Mouse (Mus musculus) kidney, postnatal 36 days (tissue): ENCODE measurements at regions not wholly inside any gene's neighbourhood (a gene's known extent, or its start where the extent isn't known, plus 50 kb on each side); places are given as distances from the start of the nearest gene placed in this dataset.
A peak's percentile ranks its signal among the peaks of the same experiment; 100 is the strongest.

Experiments used
- DNase-seq, 2 experiments: peaks; one replicate each; pipeline ENCODE4 v3.0.0; 2021 to 2022; ENCODE audit warnings: mixed read lengths in 2 of 2

DNA sequence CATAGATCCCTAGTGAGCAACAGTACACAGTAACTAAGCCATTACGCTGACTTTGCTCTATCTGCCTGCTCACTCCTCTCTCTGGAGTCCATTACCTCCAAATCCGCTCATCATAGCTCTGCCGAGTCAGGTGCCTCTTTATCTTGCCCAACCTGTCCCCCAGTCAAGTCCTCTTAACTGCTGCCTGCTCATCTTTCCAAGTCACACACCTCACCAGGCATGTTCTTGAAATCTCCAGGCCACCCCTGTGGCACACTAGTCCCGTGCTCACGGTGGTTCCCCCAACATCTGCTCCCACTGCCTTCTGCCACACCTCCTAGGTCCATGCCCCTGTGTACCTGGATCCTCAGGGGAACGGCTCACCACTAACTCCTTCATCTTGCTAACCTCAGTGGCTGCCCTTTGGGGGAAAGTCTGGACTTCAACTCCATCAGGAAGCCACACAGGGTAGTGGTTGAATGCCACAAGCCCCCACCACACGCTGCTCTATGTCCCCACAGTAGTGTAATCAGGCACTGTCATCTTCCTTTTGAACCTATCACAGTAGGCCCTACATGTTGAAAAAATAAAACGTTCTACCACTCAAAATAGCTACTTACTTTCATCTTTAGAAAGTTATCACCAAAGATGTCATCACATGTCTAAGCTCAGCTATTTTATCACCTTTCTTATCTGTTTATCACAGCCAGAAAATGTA is 126.3 kb upstream of the Klf14 start:
- no peak for DNase-seq

DNA sequence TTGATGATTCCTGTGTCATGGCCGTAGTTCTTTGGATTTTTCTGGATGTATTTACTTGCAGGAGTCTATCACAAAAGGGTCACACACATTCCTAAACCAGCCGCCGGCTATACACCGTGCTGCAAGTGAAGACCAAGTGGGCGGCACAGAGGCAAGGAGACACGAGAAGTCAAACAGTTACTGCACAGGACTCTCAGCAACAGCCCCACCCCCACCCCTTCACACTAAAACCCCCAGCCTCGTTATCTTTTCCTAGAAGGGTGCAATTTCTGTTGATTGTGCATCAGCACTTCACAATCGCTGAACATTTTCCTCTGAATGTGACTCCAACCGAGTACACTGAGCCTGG is 126.9 kb upstream of the Klf14 start:
- no peak for DNase-seq

DNA sequence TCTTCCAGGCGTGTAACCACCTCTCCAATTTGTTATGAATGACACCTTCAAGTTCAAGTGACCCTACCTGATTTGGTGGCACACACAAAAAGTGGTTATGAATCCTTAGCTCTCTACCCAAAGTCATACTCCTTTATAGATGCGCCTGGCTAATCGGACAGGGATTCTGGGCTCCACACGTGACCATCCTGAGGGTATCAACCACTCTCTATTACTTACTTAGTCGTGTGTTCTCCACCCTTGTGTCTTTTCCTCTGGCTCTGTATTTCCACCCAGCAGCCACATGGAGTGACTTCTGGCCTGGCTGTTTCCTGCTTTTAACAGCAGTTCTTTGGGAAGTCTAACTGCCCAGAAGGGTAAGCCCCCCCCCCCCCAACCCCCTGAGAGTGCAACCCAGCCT is 127.4 kb upstream of the Klf14 start:
- DNase-seq: no peak

DNA sequence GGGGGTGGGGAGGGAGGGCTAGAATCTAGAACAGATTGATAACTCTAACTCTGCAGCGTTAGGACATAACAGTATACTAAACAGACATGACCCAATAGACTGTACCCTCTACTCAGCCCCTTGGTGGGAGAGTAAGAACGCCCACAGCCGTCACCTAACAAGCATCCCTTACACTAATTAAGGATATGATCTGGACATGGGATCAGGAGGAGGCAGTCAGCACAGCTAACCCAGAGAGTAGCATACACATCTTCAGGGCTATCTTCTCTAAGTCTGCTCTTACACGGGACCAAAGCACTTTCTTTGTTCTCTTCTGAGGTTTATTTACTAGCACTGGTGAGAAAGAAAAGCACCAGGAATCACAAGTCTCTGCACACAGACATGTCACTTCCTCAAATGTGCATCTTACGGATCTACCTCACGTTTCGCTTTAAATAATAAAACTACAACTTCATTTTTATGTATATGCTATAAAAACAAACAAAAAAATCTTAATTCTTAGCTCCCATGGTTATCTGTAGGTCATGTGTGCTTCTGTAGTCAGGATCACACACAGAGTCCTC is 128.0 kb upstream of the Klf14 start:
- no peak for DNase-seq

DNA sequence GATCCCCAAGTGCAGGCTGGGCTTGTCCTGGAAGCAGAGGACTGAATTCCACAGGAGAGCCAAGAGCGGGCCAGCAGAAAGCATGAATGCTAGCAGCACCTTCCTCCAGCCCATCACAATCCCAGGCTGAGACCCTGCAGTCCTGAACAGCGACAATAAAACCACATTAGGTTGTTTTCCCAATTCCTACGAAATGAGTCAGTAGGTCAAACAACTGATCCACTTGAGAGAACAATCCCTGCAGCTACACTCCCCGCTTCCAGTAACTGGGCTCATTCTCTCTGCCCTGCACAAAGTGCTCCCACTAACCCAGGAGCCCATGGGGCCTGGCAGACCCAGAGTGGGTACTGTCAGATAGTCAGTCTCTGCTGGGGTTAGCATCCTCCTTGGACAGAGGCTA is 128.6 kb upstream of the Klf14 start:
- DNase-seq: no peak

DNA sequence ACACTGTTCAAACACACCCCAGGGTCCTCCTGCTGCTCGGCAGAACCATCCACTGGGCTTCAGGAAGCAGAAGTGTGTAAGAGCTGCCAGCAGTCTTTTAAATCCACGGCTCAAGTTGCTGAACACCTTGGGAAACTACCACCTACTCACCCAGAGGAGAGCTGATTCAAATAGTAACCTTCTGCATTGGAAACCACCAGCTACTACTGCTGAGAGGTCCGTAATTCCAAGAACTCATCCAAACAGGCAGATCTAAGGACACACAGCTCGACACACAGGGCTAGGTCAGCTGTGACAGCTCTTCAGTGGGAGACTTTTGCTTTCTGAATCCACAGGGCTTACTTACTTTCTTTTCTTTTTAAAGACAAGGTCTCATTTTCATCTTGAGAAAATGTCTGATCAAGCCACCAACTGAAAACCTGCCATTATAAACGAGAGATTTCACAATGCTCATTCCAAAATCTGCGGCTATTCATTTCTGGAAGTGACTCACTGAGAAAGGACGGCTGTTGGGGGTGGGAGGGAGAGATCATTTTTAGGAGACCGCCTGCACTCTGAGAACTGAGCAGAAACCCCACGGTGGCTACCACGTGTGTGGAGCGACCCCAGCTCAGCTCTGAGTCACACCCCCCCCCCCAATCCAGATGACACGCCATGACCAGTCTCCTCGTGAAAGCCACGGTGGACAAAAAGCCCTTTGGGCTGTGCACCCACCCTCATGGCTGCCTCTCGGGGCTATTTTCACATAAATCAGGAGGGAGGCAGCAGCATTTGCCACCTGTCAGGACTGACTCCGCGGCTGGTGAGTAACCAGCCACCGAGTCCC is 129.5 kb upstream of the Klf14 start:
- no peak for DNase-seq

DNA sequence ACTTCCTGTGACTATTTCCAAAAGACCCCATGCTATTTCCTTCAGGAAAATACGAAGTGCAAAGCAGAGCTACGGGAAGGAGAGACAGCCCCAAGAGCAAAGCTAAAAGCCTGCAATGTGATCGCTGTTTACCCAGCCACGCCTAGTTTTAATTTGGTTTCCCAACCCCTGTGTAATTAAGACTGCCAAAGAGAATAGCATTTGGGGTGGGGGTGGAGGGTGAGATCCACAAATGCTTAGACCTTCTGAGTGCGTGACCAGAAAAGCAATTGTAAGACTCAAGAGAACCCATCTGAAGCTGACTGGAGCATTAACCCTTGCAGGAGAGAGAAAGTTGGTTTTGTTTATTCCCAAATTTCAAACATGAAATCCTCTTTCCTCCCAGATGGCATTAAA is 130.1 kb upstream of the Klf14 start:
- DNase-seq: no peak

DNA sequence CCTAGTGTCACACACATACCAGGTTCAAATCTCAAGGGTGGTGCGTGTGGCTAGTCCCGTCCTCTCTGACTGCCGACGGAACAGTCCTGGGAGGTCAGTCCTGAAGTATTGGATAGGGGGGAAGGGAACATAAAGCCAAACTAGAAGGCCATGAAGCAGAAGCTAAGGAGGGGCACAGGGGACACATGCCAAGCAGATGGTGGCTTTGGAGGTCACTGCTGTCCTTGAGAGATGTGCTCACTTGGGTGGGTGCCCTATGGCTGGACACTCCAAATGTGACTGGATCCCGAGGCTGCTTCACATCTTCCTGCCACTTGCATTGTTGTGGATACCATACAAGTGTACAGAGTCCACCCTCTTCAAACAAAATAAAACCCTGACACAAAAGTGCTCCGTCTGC is 131.4 kb upstream of the Klf14 start:
- DNase-seq: no peak

DNA sequence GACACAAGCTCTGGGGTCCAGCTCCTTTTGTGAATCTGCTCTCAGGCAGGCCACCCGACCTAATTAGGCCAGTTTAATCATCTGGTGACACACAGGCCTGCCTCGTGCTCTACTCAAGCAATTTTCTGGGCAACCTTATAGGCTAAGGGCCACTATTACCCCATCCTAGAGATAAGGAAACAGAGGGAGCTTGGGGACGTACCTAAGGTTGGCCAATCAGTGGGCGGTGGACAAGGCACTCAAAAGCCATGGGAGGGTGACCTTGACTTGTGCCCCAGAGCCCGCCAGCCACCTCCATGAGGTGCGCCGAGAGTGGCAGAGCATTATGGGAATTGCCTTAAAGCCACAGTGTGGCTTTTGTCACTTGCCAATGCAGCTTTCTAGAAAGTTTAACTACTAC is 131.9 kb upstream of the Klf14 start:
- DNase-seq: no peak

DNA sequence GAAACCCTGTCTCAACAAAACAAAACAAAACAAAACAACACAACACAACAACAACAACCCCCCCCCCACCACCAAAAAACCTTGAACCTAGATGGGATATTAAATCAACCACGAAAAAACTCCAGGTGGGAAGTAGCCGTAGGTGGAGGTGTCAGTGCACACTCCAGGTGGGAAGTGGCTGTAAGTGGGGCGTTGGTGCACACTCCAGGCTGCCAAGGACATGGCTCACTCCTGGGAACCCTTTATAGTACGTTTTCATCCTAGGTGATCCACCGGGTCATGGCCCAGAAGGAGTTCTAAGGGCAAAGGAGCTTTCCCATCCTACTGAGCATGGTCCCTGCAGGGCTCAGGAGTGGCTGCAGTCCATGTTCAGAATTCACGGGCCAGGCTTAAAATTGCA is 133.4 kb upstream of the Klf14 start:
- DNase-seq: no peak

DNA sequence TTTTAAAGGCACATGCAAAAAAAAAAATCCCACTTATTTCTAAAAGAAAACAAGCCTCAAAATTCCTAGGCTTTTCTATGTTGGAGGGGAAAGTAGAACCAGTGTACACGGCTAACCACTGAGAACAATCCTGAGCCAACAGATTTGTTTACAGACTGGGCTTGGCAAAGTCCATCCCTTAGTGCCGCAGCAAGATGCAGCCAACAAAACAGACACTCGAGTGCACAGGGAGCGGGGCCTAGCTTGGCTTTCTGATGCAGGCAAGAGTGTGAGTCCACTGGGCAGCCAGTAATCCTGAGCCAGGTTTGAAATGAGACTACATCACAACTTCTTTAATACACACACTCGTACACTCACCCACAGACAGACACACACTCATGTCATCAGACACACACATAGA is 133.9 kb upstream of the Klf14 start:
- DNase-seq: no peak

DNA sequence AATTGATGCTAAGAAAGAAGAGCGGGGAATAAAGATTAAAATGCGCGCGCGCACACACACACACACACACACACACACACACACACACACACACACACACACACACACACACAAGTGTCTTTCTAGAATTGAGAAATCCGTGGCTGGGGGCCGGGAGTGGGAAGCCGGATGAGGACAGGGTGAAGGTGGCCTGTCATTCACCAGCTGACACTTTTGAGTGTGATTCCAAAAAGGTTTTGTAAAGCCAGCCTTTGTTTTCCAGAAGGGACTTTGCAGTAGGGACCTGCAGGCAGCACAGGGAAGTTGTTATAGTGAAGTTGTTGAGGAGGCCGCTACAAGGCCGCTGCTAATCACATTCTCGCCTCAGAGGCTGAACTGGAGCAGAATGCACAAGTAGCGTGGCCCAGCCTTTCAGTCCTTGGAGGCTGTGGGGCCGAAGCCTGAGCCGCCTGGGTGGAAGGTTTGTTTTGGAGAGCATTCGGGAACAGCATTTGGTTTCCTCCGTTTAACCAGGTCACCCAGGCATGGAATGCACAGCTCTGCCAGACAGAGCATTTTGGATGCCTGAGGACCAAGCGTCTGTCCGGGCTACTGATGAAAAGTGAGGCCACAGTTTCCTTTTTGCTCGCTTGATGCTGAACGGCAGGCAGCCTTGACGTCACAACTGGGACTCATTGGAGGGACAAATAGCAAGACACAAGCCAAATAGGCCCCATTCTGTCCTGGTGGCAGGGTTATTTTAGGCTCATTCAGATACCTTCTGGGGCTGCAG is 137.3 kb upstream of the Klf14 start:
- peak in 1 of 2 experiments; percentile 40 for DNase-seq

DNA sequence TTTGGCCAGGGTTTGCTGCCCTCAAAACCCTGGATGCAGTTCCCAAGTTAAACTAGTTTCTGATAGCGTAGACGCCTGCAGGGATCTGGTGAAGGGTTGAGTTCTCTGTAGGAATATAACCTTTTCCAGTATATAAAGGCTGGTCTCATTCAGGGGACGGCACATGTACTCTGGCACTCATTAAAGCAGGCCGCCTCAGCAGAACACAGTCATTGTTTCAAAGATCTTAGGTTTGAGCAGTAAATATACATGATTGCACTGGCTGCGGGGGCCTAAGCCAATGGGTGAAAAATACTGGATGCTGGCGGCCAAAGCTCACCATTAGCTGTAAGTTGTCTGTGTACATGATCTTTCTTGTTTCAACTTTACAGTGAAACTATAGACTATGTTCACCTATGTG is 137.9 kb upstream of the Klf14 start:
- no peak for DNase-seq

DNA sequence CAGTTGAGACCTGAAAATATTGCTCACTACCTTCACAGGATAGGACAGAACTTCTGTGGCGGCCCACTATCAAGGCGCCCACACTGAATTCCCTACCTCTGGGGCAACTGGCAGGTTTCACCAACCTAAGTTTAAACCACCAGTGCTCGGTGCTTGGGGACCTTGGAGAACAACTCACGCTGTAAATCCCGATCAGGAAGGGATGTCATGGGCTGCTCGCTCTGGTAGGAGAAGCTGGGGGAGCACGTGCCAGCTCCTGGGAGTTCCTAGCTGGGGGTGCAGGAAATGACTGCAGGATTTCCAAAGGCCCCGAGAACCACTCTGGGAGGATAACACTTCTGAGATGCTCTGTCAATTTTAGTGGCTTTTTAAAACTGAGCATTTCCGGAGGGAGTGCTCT is 138.4 kb upstream of the Klf14 start:
- peak in 1 of 2 experiments; percentile 33 for DNase-seq

DNA sequence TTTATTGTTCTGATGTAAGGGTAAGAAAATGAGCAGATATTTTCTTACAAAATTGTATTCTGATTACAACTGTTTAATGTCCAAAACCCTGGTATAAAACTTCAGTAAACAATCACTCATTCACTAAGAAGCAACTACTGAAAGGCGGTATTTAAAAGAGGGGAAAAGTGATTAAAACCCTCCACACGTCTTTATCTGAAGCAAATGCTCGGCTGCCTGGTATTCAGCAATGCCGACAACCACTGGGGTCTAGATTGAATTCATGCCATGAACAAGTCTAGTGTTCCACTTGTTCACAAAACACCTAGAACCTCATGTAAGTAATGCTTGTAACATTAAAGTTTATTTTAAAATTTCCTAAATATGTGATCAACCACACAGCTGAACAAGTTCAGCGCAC is 139.2 kb upstream of the Klf14 start:
- no peak for DNase-seq

DNA sequence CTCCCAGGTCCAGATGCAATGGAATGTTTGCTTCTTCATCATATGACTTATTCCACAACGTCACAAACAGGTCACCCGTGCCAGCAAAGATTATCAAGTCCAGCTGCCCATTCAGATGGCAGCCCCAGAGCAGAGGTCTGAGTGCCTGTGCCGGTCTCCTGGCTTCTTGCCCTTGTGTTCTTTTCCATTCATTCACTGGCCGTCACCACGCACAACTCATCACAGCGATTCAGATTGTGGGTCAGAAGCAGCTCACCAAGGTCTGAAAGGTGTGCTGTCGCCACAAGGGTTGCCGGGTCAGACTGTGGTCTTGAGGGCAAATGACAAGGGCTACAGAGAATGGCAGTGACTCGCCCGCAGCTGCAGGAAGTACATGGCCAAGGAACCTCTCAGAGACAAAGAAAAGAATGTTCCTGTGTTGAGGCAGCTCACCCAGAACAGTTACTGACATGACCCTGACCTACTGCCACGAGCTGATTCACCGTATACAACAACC is 141.3 kb upstream of the Klf14 start:
- peak; percentile 56 to 58 for DNase-seq

DNA sequence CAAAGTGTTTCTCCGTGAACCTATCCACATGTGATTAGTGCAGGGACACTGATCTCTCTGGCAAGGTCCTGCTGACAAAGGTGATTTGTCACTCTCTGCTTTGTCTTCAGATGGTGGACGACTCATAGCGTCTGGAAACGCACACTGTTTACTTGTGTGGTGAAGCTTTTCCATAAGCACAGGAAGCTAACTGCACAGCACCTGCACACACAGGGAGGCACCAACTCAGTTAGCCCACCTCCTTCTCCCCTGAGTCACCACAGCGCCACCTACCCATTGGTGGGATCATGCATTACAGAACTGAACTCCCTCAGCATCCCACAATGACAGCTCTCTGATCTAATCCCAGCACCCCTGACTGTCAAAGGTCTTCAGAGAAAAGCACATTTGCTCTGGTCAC is 141.9 kb upstream of the Klf14 start:
- no peak for DNase-seq

DNA sequence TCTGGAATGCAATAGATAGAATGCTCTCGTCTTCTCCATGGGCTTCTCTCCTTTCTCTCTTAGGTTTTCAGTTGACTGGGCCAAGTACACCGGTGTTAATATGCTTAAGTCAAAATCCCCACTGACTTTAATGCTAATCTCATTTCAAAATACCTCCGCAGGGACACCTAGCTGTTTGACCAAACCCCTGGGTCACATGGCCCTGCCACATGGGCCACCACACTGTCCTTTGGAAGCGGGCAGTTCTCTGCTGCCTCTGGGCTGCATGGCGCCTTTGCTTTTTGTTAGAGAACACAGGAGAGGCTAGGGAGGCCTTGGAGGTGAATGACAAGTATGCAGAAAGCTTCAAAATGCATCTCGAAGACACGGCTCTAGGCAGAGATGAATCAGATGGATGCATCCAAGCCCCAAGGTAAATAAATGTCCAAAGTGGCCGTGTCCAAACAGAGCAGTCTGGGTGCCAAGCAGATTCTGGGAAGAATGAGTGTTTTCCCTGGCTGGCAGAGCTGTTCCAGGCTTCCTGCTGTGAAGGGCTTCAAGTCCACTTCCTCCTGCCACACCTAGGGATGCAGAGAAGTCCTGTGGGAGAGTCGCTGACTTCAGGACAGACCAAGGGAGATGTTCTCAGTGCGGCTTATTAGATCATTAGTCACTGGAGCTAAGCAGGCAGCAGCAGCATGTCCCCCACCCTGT is 147.4 kb upstream of the Klf14 start:
- DNase-seq: no peak

DNA sequence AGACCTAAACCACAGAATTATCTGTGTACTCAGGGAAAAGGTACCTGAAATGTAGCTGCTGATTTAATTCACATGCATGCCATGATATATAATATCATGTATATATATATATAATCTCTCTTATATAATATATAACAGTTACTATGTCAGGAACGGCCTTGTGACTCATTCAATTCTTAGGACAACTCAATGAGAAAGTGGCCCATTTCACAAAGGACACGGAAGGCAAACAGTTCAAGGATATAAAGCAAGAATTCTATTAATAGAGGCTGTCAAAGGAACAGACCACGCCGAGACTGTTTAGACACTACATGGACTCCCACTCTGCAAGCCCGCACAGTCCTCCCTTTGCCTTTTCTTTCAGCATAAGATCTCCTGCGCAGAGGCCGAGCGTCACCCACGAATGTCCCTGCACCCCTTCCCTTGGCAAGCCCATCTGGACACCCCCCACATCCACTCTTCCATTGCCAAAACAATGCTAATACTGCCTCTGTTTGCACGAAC is 148.0 kb upstream of the Klf14 start:
- no peak for DNase-seq

DNA sequence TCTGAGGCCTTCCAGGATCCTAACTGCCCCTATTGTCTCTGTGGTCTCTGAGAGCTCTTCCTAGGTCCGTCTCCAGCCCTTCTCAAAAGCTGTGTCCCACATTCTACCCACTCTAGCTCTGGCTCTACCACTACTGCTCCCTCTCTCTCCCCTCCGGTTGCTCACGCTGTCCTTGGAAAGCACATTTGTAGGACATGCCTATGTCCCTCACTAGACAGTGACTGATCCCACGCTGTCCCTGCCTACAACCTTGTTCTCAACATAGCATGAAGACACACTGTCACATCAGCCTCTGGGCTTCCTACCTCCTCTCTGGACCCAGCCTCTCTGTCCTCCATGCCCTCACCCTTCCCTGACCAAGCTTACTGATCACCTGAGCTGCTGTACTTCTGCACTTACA is 148.5 kb upstream of the Klf14 start:
- no peak for DNase-seq

DNA sequence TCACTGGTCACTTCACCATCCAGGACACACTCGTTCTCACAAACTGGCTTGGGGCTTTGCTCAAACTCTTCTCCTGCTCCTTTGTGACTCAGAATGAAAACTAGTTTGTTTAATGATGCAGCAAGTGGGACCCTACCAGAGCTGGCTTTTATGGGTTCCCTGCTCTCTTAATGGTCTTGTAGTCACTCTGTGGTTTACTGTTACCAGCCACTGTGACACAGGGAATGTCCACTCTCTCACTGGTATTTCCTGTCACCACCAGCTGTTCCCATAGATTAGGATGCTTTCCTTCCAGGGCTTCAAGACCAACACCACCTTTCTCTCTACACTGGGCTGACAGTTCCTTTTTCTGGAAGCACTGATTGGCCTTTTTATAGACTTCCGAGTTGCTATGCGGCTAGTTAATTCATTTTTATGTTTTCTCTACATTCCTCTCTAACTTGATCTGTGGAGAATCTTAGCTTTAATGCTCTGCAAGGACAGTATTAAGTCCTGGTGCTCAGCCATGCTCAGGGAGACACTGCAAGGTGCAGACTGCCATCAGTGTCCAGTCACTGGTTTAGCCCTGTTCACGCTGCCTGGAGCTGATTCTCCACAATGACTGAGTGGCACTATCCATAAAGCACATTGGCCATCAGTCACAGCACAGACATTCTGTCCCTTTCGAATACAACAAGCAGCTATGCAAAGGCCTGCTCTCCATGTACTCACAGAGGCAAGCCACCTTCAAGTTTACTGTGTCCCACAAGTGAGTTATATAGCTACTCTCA is 149.2 kb upstream of the Klf14 start:
- no peak for DNase-seq

DNA sequence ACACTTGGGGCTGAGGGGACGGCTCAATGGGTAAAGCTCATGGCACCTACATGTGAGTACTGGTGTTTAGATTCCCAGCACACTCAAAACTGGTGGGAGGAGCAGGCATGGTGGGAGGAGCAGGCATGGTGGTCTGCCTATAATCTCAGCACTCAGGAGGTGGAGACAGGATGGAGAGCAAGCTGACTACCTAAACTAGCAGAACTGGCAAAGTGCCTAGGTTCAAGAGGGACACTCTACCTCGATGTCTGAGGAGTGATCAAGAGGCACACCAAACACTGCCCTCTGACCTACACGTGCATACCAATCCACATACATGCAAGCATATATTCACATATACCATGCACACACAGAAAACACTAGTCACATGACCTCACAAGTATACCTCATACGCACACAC is 150.7 kb upstream of the Klf14 start:
- no peak for DNase-seq
